Mouse (Mus musculus): ENCODE results near the gene Tmem30a. TPM values are rescaled to one million over a fixed set of nuclear protein-coding genes. Genes with fewer than 3 reads are reported as not detected.
A peak's percentile ranks its signal among the peaks of the same experiment; 100 is the strongest.

Tmem30a gene
- polyA plus RNA-seq, 1 experiment from 2014 or later = 110 TPM

DNA sequence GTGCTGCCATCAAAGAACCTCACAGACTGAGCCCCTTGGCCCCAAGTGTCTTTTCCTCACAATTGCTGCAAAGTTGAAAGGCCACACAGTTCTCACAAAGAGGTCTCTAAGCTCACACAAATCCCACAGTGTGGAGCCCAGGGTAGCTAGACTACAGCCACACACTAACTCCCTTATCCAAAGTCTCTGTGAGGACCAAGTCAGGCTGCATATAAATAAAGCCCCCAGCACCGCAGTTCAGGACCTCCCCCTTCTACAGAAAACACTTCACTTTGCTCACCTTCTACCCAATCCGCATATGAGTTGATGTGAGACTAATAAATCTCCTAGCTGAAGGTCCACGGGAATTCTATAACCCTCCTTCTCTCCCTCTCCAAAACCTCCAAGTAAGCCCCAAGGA lies 8.9 kb downstream of the Tmem30a start:
- no peak overlapping the region for H3K27ac ChIP-seq (replicated peaks)
- H3K9me3 ChIP-seq = no peaks in the 10 kb centered on the region
- H3K4me1 ChIP-seq = peaks cover 23% of the 10 kb centered on the region
- no peaks in the 10 kb centered on the region for H3K27me3 ChIP-seq
- WGBS = 37% methylated on average over 3 of the region's 3 CpGs
- no peak overlapping the region for H3K9ac ChIP-seq (replicated peaks)
- H3K4me3 ChIP-seq = no peak overlapping the region
- H3K4me2 ChIP-seq (replicated peaks) = no peak overlapping the region
- ATAC-seq (replicated peaks) = no peak
- no peaks in the 10 kb centered on the region for H3K36me3 ChIP-seq

DNA sequence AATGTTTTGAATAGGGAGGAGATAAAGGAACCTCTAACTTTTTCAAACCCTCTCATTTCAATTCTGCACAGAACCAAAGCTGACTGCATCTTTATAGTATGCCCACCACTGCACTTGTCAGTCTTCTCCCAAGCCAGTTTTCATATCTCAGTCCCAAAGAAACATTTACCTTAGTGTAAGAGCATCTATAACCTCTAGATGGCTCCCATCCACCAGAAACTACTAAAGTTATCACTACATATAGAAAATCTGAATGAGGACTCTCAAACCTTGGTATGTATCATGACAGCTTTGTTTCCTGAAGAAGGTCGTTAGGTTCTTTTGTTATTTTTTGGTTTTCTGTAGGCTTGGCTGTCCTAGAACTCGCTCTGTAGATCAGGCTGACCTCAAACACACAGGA lies 14.0 kb downstream of the Tmem30a start:
- no peak for ATAC-seq (replicated peaks)
- Histone ChIP-seq H3K27ac (replicated peaks) (no peak overlapping the region), H3K9ac (replicated peaks) (no peak overlapping the region), H3K4me2 (replicated peaks) (no peak overlapping the region), H3K9me3 (no peaks in the 10 kb centered on the region), H3K4me3 (no peak overlapping the region), H3K4me1 (peaks cover 2% of the 10 kb centered on the region; the same call in 1 of the 2 replicates), H3K27me3 (no peaks in the 10 kb centered on the region), H3K36me3 (peaks cover 8% of the 10 kb centered on the region)
- WGBS = 66% methylated on average over 2 of the region's 2 CpGs

- no peak overlapping the region for H3K27ac ChIP-seq (replicated peaks)
- H3K36me3 ChIP-seq = peaks cover 4% of the 10 kb centered on the region; the same call in 1 of the 2 replicates
- no peak overlapping the region for H3K4me3 ChIP-seq
- no peak for ATAC-seq (replicated peaks)
- no peaks in the 10 kb centered on the region for H3K4me1 ChIP-seq
- WGBS = 95% methylated on average over 5 of the region's 5 CpGs
- H3K27me3 ChIP-seq = no peaks in the 10 kb centered on the region
- H3K9me3 ChIP-seq = no peaks in the 10 kb centered on the region
- no peak overlapping the region for H3K9ac ChIP-seq (replicated peaks)
- no peak overlapping the region for H3K4me2 ChIP-seq (replicated peaks)
Observed at GRCm38 (mm10) chr9:79766991-79767545, 26.2 kb downstream of the Tmem30a start.

DNA sequence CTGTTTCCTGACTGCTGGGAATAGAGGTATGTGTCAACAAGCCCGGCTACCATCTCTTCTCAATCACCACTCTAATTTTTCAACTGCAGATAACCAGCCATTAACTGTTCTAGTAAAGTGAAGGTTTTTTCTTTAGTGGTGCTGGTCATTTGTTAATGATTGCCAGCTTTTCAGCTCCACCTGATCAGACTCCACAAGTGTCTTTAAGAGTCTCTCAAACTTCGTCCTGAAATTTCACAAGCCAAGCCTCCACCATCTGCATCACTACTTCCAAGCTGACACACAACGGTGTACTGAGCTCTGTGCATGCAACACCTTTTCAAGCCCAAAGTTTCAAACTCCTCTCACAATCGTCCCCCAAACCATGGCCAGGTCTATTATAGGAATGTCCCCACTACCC lies 28.0 kb downstream of the Tmem30a start:
- no peaks in the 10 kb centered on the region for H3K27me3 ChIP-seq
- no peaks in the 10 kb centered on the region for H3K36me3 ChIP-seq
- no peaks in the 10 kb centered on the region for H3K9me3 ChIP-seq
- no peak overlapping the region for H3K9ac ChIP-seq (replicated peaks)
- WGBS = 93% methylated on average over 4 of the region's 4 CpGs
- no peak overlapping the region for H3K4me3 ChIP-seq
- no peak overlapping the region for H3K4me2 ChIP-seq (replicated peaks)
- peaks cover 4% of the 10 kb centered on the region; the same call in 1 of the 2 replicates for H3K4me1 ChIP-seq
- ATAC-seq (replicated peaks) = no peak
- no peak overlapping the region for H3K27ac ChIP-seq (replicated peaks)

DNA sequence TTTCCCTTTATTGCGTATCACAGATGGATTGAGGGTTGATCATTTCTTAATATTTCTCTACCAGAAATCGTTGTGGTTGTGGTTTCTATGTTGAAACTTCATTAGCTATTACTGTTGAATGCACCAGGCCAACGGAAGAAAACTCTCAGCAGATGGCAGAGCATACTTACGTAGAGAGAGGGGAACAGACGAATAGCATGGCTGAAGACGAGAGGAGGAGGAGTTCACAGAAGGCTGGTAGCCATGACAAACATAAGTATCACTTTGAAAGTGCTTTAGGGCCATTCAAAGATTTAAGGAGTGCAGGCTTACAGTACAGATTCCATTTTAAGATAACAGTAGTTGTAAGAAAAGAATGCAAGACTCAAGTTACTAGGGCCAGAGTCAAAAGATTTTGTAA lies 30.8 kb downstream of the Tmem30a start:
- H3K27ac ChIP-seq (replicated peaks) = no peak overlapping the region
- H3K4me1 ChIP-seq = peaks cover 22% of the 10 kb centered on the region
- no peaks in the 10 kb centered on the region for H3K9me3 ChIP-seq
- H3K9ac ChIP-seq (replicated peaks) = no peak overlapping the region
- WGBS = 81% methylated on average over 6 of the region's 6 CpGs
- no peaks in the 10 kb centered on the region for H3K27me3 ChIP-seq
- no peak overlapping the region for H3K4me2 ChIP-seq (replicated peaks)
- H3K36me3 ChIP-seq = peaks cover 3% of the 10 kb centered on the region
- H3K4me3 ChIP-seq = no peak overlapping the region
- no peak for ATAC-seq (replicated peaks)

- H3K9me3 ChIP-seq = no peaks in the 10 kb centered on the region
- peak overlapping the region; percentile 61 for H3K9ac ChIP-seq (replicated peaks)
- peak; percentile 60; the same call in 1 of the 2 replicates for ATAC-seq (replicated peaks)
- peak overlapping the region; percentile 74 for H3K4me2 ChIP-seq (replicated peaks)
- WGBS = 6% methylated on average over 14 of the region's 14 CpGs
- H3K27ac ChIP-seq (replicated peaks) = peak overlapping the region; percentile 89
- peaks cover 18% of the 10 kb centered on the region for H3K36me3 ChIP-seq
- H3K27me3 ChIP-seq = no peaks in the 10 kb centered on the region
- peaks cover 23% of the 10 kb centered on the region for H3K4me1 ChIP-seq
- H3K4me3 ChIP-seq = peak overlapping the region; percentile 88
Observed at GRCm38 (mm10) chr9:79760076-79760475, 33.2 kb downstream of the Tmem30a start.

DNA sequence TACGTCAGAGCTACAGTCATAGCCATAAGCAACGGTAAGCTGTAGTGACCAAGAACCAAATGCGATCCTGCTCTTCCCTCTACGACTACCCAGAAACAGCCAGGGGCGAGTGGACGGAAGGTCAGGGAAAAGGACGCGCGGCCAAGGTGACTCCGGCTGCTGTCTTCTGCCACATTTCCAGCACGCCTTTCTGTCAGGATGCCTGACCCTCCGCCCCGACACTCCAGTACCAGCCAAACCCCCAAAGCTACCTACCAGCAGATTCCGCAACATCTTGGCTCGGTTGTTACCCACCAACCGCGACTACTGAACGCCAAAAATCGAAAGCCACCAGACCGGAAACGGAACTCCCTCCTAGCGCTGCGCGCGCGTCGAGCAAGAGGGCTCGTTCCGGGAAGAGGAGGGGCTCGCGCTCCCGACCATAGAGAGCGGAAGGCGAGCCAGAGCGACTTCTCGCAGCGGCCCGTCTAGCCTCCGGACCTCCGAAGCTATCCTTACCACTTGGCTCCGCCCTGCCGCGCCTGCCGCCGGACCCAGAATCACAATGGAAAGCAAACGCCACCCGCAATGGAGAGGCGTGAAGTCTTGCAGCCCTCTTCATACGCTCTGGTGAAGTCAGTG lies 33.8 kb downstream of the Tmem30a start, which contains the start of gene Cox7a2:
TSS of gene Cox7a2 (minus strand) at position 494 of the 621 bp plus-strand sequence.
- ATAC-seq (replicated peaks) = peak; percentile 100
- H3K4me2 ChIP-seq (replicated peaks) = peak within 1 kb of the TSS; percentile 74
- peaks cover 20% of the 10 kb centered on the region for H3K36me3 ChIP-seq
- peak within 1 kb of the TSS; percentile 89 for H3K27ac ChIP-seq (replicated peaks)
- H3K4me3 ChIP-seq = peak within 1 kb of the TSS; percentile 88
- H3K9ac ChIP-seq (replicated peaks) = peak within 1 kb of the TSS; percentile 90
- under 1% methylated on average over 49 of the region's 49 CpGs for whole genome bisulfite sequencing
- H3K4me1 ChIP-seq = peaks cover 23% of the 10 kb centered on the region
- H3K9me3 ChIP-seq = no peaks in the 10 kb centered on the region
- H3K27me3 ChIP-seq = no peaks in the 10 kb centered on the region

GRCm38 (mm10) chr9:79755311-79755710 lies 38.0 kb downstream of the Tmem30a start:
- no peak overlapping the region for H3K4me3 ChIP-seq
- ATAC-seq (replicated peaks) = no peak
- no peak overlapping the region for H3K4me2 ChIP-seq (replicated peaks)
- H3K9ac ChIP-seq (replicated peaks) = no peak overlapping the region
- H3K36me3 ChIP-seq = peaks cover 39% of the 10 kb centered on the region
- H3K9me3 ChIP-seq = no peaks in the 10 kb centered on the region
- H3K4me1 ChIP-seq = peaks cover 19% of the 10 kb centered on the region
- 96% methylated on average over 4 of the region's 4 CpGs for WGBS
- no peaks in the 10 kb centered on the region for H3K27me3 ChIP-seq
- no peak overlapping the region for H3K27ac ChIP-seq (replicated peaks)

GRCm38 (mm10) chr9:79751846-79752245 lies 41.5 kb downstream of the Tmem30a start:
- Histone ChIP-seq H3K27me3 (no peaks in the 10 kb centered on the region), H3K4me1 (no peaks in the 10 kb centered on the region), H3K36me3 (peaks cover 32% of the 10 kb centered on the region), H3K27ac (replicated peaks) (no peak overlapping the region), H3K4me3 (no peak overlapping the region), H3K9me3 (no peaks in the 10 kb centered on the region), H3K9ac (replicated peaks) (no peak overlapping the region), H3K4me2 (replicated peaks) (no peak overlapping the region)
- no peak for ATAC-seq (replicated peaks)
- 82% methylated on average over 8 of the region's 8 CpGs for WGBS

GRCm38 (mm10) chr9:79750709-79751108 lies 42.6 kb downstream of the Tmem30a start:
- Histone ChIP-seq H3K36me3 (peaks cover 28% of the 10 kb centered on the region), H3K27me3 (no peaks in the 10 kb centered on the region), H3K9ac (replicated peaks) (no peak overlapping the region), H3K27ac (replicated peaks) (no peak overlapping the region), H3K4me2 (replicated peaks) (no peak overlapping the region), H3K4me1 (no peaks in the 10 kb centered on the region), H3K9me3 (no peaks in the 10 kb centered on the region), H3K4me3 (no peak overlapping the region)
- 94% methylated on average over 7 of the region's 7 CpGs for WGBS
- ATAC-seq (replicated peaks) = no peak

DNA sequence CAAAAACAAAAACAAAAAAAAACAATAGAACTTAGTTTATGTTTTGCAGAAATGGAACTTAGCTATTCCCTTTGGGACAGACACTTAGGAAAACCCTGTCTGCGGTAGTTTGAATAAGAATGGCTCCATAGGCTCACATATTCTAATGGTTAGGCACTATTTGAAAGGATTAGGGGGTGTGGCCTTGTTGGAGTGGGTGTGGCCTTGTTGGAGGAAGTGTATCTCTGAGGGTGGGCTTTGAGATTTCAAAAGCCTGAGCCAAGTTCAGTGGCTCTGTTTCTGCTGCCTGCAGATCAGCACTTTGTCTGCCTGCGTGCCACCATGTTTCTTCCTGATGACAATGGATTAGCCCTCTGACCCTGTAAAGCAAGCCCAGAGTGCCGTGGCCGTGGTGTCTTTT lies 48.3 kb downstream of the Tmem30a start:
- no peaks in the 10 kb centered on the region for H3K27me3 ChIP-seq
- H3K27ac ChIP-seq (replicated peaks) = no peak overlapping the region

GRCm38 (mm10) chr9:79735608-79736007 lies 57.7 kb downstream of the Tmem30a start:
- H3K4me1 ChIP-seq = no peaks in the 10 kb centered on the region
- ATAC-seq (replicated peaks) = no peak
- H3K27ac ChIP-seq (replicated peaks) = no peak overlapping the region
- WGBS = 90% methylated on average over 6 of the region's 6 CpGs
- no peaks in the 10 kb centered on the region for H3K27me3 ChIP-seq
- H3K4me2 ChIP-seq (replicated peaks) = no peak overlapping the region
- H3K4me3 ChIP-seq = no peak overlapping the region
- H3K36me3 ChIP-seq = no peaks in the 10 kb centered on the region
- no peaks in the 10 kb centered on the region for H3K9me3 ChIP-seq
- no peak overlapping the region for H3K9ac ChIP-seq (replicated peaks)

More for the DNA sequence above, 48.3 kb downstream of the Tmem30a start:
- Histone ChIP-seq H3K4me1 (no peaks in the 10 kb centered on the region), H3K4me3 (no peak overlapping the region), H3K9ac (replicated peaks) (no peak overlapping the region), H3K4me2 (replicated peaks) (no peak overlapping the region), H3K9me3 (no peaks in the 10 kb centered on the region), H3K36me3 (no peaks in the 10 kb centered on the region)
- no peak for ATAC-seq (replicated peaks)
- WGBS = 46% methylated on average over 4 of the region's 4 CpGs

- no peak overlapping the region for H3K27ac ChIP-seq (replicated peaks)
- WGBS = 78% methylated on average over 5 of the region's 5 CpGs
- H3K9me3 ChIP-seq = no peaks in the 10 kb centered on the region
- H3K27me3 ChIP-seq = no peaks in the 10 kb centered on the region
- ATAC-seq (replicated peaks) = no peak
- no peaks in the 10 kb centered on the region for H3K36me3 ChIP-seq
- H3K9ac ChIP-seq (replicated peaks) = no peak overlapping the region
- no peaks in the 10 kb centered on the region for H3K4me1 ChIP-seq
- H3K4me3 ChIP-seq = no peak overlapping the region
- no peak overlapping the region for H3K4me2 ChIP-seq (replicated peaks)
Observed at GRCm38 (mm10) chr9:79730301-79730700, 63.0 kb downstream of the Tmem30a start.

Data from forebrain, embryonic 15.5 days (tissue).